Mouse (Mus musculus) macrophage (primary cell): ENCODE measurements around the gene Fbxw10. TPM values are rescaled to one million over a fixed set of nuclear protein-coding genes. Genes with fewer than 3 reads are reported as not detected.

Experiments used
- H3K27ac ChIP-seq: fragments of 350-480 bp; formaldehyde crosslinking; 2 replicates; pipeline ENCODE4 v1.9.0; 2021
- H3K36me3 ChIP-seq: fragments of 350-480 bp; formaldehyde crosslinking; 2 replicates; pipeline ENCODE4 v1.9.0; 2021; ENCODE audit errors: inconsistent target
- H3K4me3 ChIP-seq: fragments of 350-480 bp; formaldehyde crosslinking; 2 replicates; pipeline ENCODE4 v1.9.0; 2021; ENCODE audit errors: inconsistent target
- H3K79me2 ChIP-seq: fragments of 350-480 bp; formaldehyde crosslinking; 2 replicates; pipeline ENCODE4 v1.9.0; 2021; ENCODE audit errors: inconsistent target
- WGBS: methylation state at CpG from one replicate; pipeline ENCODE4 v1.1.7; 2026; ENCODE audit warnings: inconsistent platforms; ENCODE audit not compliant: missing documents; 5-methylcytosine and 5-hydroxymethylcytosine counted together
- polyA plus RNA-seq: library from polyadenylated mRNA; stranded (reverse); fragments of 250-400 nt; gene quantifications from 3 replicates; pipeline ENCODE4 v1.2.4, GENCODE M21; 2018; ENCODE audit warnings: inconsistent platforms

Fbxw10 gene
- polyA plus RNA-seq, 1 experiment from 2014 or later, result 1.5 TPM

GRCm38 (mm10) chr11:62869201-62869600 lies 22.3 kb downstream of the Fbxw10 start:
- H3K79me2 ChIP-seq, result no peaks in the 10 kb centered on the region
- 94% methylated on average over 5 of the region's 5 CpGs for WGBS
- no peak overlapping the region for H3K27ac ChIP-seq
- no peak overlapping the region for H3K4me3 ChIP-seq
- H3K36me3 ChIP-seq, result no peaks in the 10 kb centered on the region

GRCm38 (mm10) chr11:62869715-62870371 lies 23.0 kb downstream of the Fbxw10 start:
- WGBS, result 93% methylated on average over 8 of the region's 8 CpGs
- Histone ChIP-seq H3K79me2 (no peaks in the 10 kb centered on the region), H3K4me3 (no peak overlapping the region), H3K36me3 (no peaks in the 10 kb centered on the region), H3K27ac (no peak overlapping the region)

DNA sequence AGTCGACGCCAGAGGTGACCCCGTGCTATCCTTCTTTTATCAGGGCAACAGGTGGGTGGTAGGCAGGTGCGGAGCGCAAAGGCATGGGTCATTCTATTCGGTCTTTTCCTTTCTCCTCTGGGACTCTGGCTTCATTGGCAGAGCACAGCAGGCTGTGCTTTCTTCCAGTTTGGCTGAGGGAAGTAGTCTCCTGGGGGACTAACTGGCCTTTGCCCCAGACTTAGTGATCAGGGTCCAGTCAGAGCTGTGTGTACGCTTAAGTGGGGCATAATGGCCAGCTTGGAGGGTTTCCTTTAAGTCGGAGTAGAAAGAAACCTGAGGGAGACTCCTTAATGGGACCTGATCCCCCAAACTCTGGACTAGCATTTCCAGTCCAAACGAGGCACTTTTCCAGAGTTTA lies 26.6 kb downstream of the Fbxw10 start:
- Histone ChIP-seq H3K27ac (no peak overlapping the region), H3K4me3 (no peak overlapping the region), H3K79me2 (no peaks in the 10 kb centered on the region), H3K36me3 (no peaks in the 10 kb centered on the region)
- 93% methylated on average over 9 of the region's 9 CpGs for WGBS

DNA sequence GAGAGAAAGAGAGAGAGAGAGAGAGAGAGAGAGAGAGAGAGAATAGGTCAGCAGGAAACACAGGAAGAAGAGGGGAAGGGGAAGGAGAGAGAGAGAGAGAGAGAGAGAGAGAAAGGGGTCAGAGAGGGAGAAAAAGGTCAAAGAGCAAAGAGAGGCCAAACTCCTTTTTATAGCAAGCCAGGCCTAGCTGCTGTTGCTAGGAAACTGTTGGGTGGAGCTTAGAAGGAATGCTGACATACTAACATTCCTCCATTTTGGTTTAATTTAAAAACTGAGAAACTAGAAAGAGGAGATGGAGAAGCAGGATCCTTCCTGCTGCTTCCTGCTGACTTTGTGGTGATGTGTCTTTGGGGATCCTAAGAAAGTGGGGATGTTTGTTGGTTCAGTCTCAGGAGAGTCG lies 28.8 kb downstream of the Fbxw10 start:
- Histone ChIP-seq H3K4me3 (no peak overlapping the region), H3K27ac (no peak overlapping the region), H3K79me2 (peaks cover 10% of the 10 kb centered on the region; the same call in 1 of the 2 replicates), H3K36me3 (no peaks in the 10 kb centered on the region)
- WGBS, result 100% methylated on average over 1 of the region's 1 CpGs

DNA sequence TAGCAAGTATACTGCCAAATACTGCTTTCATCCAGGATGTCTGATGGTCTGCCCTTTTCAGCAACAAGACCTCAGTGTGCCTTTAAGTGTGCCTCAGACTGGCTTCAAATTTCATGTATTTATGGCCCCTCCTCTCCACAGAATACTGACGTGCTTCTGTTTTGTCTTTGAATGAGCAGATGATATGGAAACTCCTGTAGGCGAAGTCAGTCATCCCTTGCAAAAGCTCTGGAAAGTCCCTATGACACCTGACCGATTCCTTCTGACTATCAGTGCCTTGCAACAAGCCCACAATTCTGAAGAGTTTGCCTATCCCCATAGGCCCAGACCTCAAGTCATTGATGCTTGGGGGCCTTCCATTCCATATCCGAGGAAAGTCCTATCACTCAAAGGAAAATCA lies 29.6 kb downstream of the Fbxw10 start:
- Histone ChIP-seq H3K79me2 (peaks cover 10% of the 10 kb centered on the region; the same call in 1 of the 2 replicates), H3K36me3 (no peaks in the 10 kb centered on the region)
- 96% methylated on average over 4 of the region's 4 CpGs for WGBS

DNA sequence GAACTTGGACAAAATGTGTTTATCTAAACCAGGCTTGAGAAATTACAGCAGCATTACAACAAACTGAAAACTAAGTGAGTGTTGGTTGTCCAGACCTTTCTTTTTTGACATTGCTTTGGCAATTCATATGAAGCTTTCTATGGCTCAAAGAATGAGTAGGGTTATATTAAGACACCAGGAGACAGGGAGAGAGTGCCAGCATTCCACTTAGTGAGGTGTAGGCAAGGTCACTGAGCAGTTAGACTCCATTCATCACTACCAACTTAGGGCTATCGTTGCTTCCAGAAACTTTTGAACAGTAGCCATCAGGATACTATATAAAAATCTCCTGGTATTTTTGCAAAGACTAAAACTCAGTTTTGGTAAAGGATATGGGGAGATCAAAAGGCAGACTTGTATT lies 30.5 kb downstream of the Fbxw10 start:
- Histone ChIP-seq H3K27ac (no peak overlapping the region), H3K4me3 (no peak overlapping the region), H3K79me2 (peaks cover 10% of the 10 kb centered on the region; the same call in 1 of the 2 replicates), H3K36me3 (no peaks in the 10 kb centered on the region)
- WGBS, result 100% methylated on average over 1 of the region's 1 CpGs

More for the DNA sequence above, 29.6 kb downstream of the Fbxw10 start:
- H3K27ac ChIP-seq, result no peak overlapping the region
- H3K4me3 ChIP-seq, result no peak overlapping the region

GRCm38 (mm10) chr11:62878728-62879127 lies 31.9 kb downstream of the Fbxw10 start:
- Histone ChIP-seq H3K27ac (no peak overlapping the region), H3K79me2 (peaks cover 10% of the 10 kb centered on the region; the same call in 1 of the 2 replicates), H3K36me3 (0 out of 2 replicates have a peak, but pooled peaks cover 7% of the 10 kb centered on the region), H3K4me3 (peak overlapping the region; percentile 88)
- 1% methylated on average over 9 of the region's 9 CpGs for WGBS

- peak within 1 kb of the TSS; percentile 88 for H3K4me3 ChIP-seq
- 1% methylated on average over 55 of the region's 55 CpGs for WGBS
- H3K27ac ChIP-seq, result peak within 1 kb of the TSS; percentile 60
- H3K79me2 ChIP-seq, result peaks cover 10% of the 10 kb centered on the region; the same call in 1 of the 2 replicates
- 0 out of 2 replicates have a peak, but pooled peaks cover 12% of the 10 kb centered on the region for H3K36me3 ChIP-seq
Observed at GRCm38 (mm10) chr11:62879220-62880048, 32.6 kb downstream of the Fbxw10 start, which contains the start of gene Tvp23b. Tvp23b (plus strand) TSS chr11:62879455.

- WGBS, result 100% methylated on average over 8 of the region's 8 CpGs
- H3K4me3 ChIP-seq, result no peak overlapping the region
- peaks cover 51% of the 10 kb centered on the region; the same call in 1 of the 2 replicates for H3K36me3 ChIP-seq
- H3K27ac ChIP-seq, result no peak overlapping the region
- H3K79me2 ChIP-seq, result peaks cover 10% of the 10 kb centered on the region; the same call in 1 of the 2 replicates
Observed at GRCm38 (mm10) chr11:62883407-62883806, 36.5 kb downstream of the Fbxw10 start.

- no peak overlapping the region for H3K4me3 ChIP-seq
- 90% methylated on average over 5 of the region's 5 CpGs for WGBS
- H3K79me2 ChIP-seq, result peaks cover 2% of the 10 kb centered on the region; the same call in 1 of the 2 replicates
- H3K27ac ChIP-seq, result no peak overlapping the region
- peaks cover 58% of the 10 kb centered on the region for H3K36me3 ChIP-seq
Observed at GRCm38 (mm10) chr11:62885323-62885722, 38.5 kb downstream of the Fbxw10 start.

- peaks cover 68% of the 10 kb centered on the region for H3K36me3 ChIP-seq
- no peaks in the 10 kb centered on the region for H3K79me2 ChIP-seq
- WGBS, result 78% methylated on average over 4 of the region's 4 CpGs
- no peak overlapping the region for H3K27ac ChIP-seq
- H3K4me3 ChIP-seq, result no peak overlapping the region
Observed at GRCm38 (mm10) chr11:62890796-62891195, 43.9 kb downstream of the Fbxw10 start.

DNA sequence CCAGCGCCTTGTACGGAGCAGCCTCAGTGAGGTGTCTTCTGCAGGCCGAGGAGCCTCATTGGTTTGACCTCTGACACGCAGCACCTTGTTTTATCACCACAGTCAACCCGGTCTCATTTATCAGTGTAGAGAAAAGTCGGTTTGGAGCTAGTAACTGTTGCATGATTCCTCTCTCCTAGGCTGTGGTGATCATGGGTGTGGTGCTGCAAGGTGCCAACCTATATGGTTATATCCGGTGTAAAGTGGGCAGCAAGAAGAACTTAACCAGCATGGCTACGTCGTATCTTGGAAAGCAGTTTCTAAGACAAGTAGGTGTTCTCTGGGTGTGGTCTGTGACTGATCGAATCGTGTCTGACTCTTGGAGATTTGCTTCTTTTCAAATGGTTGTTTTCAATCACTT lies 44.9 kb downstream of the Fbxw10 start:
- H3K79me2 ChIP-seq, result no peaks in the 10 kb centered on the region
- no peak overlapping the region for H3K4me3 ChIP-seq
- H3K27ac ChIP-seq, result no peak overlapping the region
- WGBS, result 97% methylated on average over 11 of the region's 11 CpGs
- peaks cover 58% of the 10 kb centered on the region for H3K36me3 ChIP-seq

DNA sequence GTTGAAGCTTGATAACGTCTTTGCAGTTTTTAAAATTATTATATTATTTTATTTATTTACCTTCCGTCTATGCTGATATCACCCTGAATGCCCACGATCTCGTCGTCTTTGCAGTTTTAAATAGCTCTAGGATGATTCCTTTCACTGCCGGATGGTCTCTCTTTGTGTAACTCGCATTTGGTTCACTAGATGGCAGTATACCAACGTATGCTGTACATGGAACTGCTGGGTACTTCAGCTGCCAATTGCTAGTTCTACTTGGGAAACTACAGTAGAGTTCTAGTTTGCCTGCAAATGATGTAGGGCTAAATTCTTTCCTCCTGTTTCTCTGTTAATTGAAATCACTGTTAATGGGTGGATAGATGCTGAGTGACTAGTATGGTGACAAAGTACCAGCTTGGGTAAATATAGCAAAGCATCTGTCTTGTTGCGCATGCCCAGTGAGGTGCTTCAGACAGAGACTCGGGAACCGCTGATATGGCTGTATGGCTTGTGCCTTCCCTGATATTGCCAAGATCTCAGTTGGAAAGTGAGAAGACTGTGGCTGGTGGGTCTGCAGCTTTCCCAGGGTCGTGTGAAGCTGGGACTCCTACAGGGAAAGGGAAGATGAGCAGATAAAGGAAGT lies 54.9 kb downstream of the Fbxw10 start:
- H3K4me3 ChIP-seq, result no peak overlapping the region
- H3K79me2 ChIP-seq, result no peaks in the 10 kb centered on the region
- H3K36me3 ChIP-seq, result no peaks in the 10 kb centered on the region
- H3K27ac ChIP-seq, result no peak overlapping the region
- 32% methylated on average over 12 of the region's 12 CpGs for WGBS

GRCm38 (mm10) chr11:62903871-62904495 lies 57.1 kb downstream of the Fbxw10 start:
- Histone ChIP-seq H3K79me2 (no peaks in the 10 kb centered on the region), H3K27ac (no peak overlapping the region), H3K36me3 (no peaks in the 10 kb centered on the region), H3K4me3 (no peak overlapping the region)
- 32% methylated on average over 4 of the region's 6 CpGs for WGBS
